Mouse (Mus musculus) v-Abl transformed pro-B cells (cell line): Measurements from ENCODE around the gene Tomm40l.

Experiments
- in situ Hi-C, 2 experiments: fragments of 400-800 bp; cut with MboI; formaldehyde crosslinking; loops; one replicate each; pipeline ENCODE4 v1.15.1; 2025; ENCODE audit not compliant: unreplicated experiment in 2 of 2

Tomm40l gene

GRCm38 (mm10) chr1:171205704-171206493 lies 16.4 kb downstream of the Tomm40l start:
- in situ Hi-C loops, result no loop called here

- in situ Hi-C loops, result no loop called here
These were observed 18.1 kb downstream of the Tomm40l start for GRCm38 (mm10) chr1:171204249-171204644.

GRCm38 (mm10) chr1:171203471-171204248 lies 18.7 kb downstream of the Tomm40l start:
- in situ Hi-C loops, result no loop called here

GRCm38 (mm10) chr1:171200769-171201168 lies 21.5 kb downstream of the Tomm40l start:
- in situ Hi-C loops, result no loop called here

GRCm38 (mm10) chr1:171199532-171199931 lies 22.8 kb downstream of the Tomm40l start:
- in situ Hi-C loops, result no loop called here

GRCm38 (mm10) chr1:171195887-171196397 lies 26.4 kb downstream of the Tomm40l start, which contains the start of gene Pcp4l1:
TSS of gene Pcp4l1 (minus strand) at chr1:171196268.
- in situ Hi-C loops, result no loop called here

GRCm38 (mm10) chr1:171195046-171195822 lies 27.1 kb downstream of the Tomm40l start:
- in situ Hi-C loops, result no loop called here

GRCm38 (mm10) chr1:171193911-171194830 lies 28.1 kb downstream of the Tomm40l start:
- in situ Hi-C loops, result no loop called here

- in situ Hi-C loops, result no loop called here
These were observed 29.0 kb downstream of the Tomm40l start for GRCm38 (mm10) chr1:171193093-171193840.

- in situ Hi-C loops, result no loop called here
These were observed 30.0 kb downstream of the Tomm40l start for GRCm38 (mm10) chr1:171192283-171192682.

- in situ Hi-C loops, result no loop called here
These were observed 31.5 kb downstream of the Tomm40l start for GRCm38 (mm10) chr1:171190832-171191231.

- in situ Hi-C loops, result no loop called here
These were observed 32.7 kb downstream of the Tomm40l start for GRCm38 (mm10) chr1:171189476-171190114.

GRCm38 (mm10) chr1:171189046-171189445 lies 33.3 kb downstream of the Tomm40l start:
- in situ Hi-C loops, result no loop called here

- in situ Hi-C loops, result no loop called here
These were observed 34.2 kb downstream of the Tomm40l start for GRCm38 (mm10) chr1:171187851-171188700.

- in situ Hi-C loops, result no loop called here
These were observed 36.7 kb downstream of the Tomm40l start for GRCm38 (mm10) chr1:171185655-171186054.

- in situ Hi-C loops, result no loop called here
These were observed 38.0 kb downstream of the Tomm40l start for GRCm38 (mm10) chr1:171184314-171184713.

GRCm38 (mm10) chr1:171183620-171184019 lies 38.7 kb downstream of the Tomm40l start:
- in situ Hi-C loops, result no loop called here

GRCm38 (mm10) chr1:171183025-171183424 lies 39.3 kb downstream of the Tomm40l start:
- in situ Hi-C loops, result no loop called here
